Mouse (Mus musculus): ENCODE data around the gene Stxbp4. TPM values are rescaled to one million over a fixed set of nuclear protein-coding genes. Genes with fewer than 3 reads are reported as not detected.

Stxbp4 gene
- total RNA-seq, 2 experiments from 2014 or later: 14.8 to 16.8 TPM

GRCm38 (mm10) chr11:90512538-90513219 lies 125.2 kb downstream of the Stxbp4 start:
- Histone ChIP-seq H3K27ac (no peak overlapping the region), H3K4me3 (no peak overlapping the region)
- DNase-seq: no peak
- intact Hi-C loops (cut with DNase I): no loop called here
- no peak for TF ChIP-seq CTCF (IDR thresholded peaks at IDR 0.05)

GRCm38 (mm10) chr11:90501846-90502245 lies 136.0 kb downstream of the Stxbp4 start:
- no peak overlapping the region for H3K27ac ChIP-seq
- no peak overlapping the region for H3K4me3 ChIP-seq
- intact Hi-C loops (cut with DNase I): no loop called here
- DNase-seq: no peak
- TF ChIP-seq CTCF (IDR thresholded peaks at IDR 0.05): no peak

GRCm38 (mm10) chr11:90499918-90500317 lies 138.0 kb downstream of the Stxbp4 start:
- Histone ChIP-seq H3K4me3 (no peak overlapping the region), H3K27ac (no peak overlapping the region)
- intact Hi-C loops (cut with DNase I): no loop called here
- no peak for TF ChIP-seq CTCF (IDR thresholded peaks at IDR 0.05)
- DNase-seq: no peak

- intact Hi-C loops (cut with DNase I): no loop called here
- TF ChIP-seq CTCF (IDR thresholded peaks at IDR 0.05): no peak
- no peak overlapping the region for H3K4me3 ChIP-seq
- H3K27ac ChIP-seq: no peak overlapping the region
- peak; percentile 70 for DNase-seq
Measured at GRCm38 (mm10) chr11:90498461-90498860, 139.4 kb downstream of the Stxbp4 start.

- intact Hi-C loops (cut with DNase I): no loop called here
Measured at GRCm38 (mm10) chr11:90494981-90495380, 142.9 kb downstream of the Stxbp4 start.

GRCm38 (mm10) chr11:90492511-90492910 lies 145.4 kb downstream of the Stxbp4 start:
- H3K4me3 ChIP-seq: no peak overlapping the region
- no peak for DNase-seq
- TF ChIP-seq CTCF (IDR thresholded peaks at IDR 0.05): no peak
- no peak overlapping the region for H3K27ac ChIP-seq
- intact Hi-C loops (cut with DNase I): no loop called here

More at GRCm38 (mm10) chr11:90494981-90495380, 142.9 kb downstream of the Stxbp4 start:
- H3K4me3 ChIP-seq: no peak overlapping the region
- no peak overlapping the region for H3K27ac ChIP-seq
- no peak for DNase-seq
- no peak for TF ChIP-seq CTCF (IDR thresholded peaks at IDR 0.05)

GRCm38 (mm10) chr11:90489166-90489565 lies 148.7 kb downstream of the Stxbp4 start:
- no peak for TF ChIP-seq CTCF (IDR thresholded peaks at IDR 0.05)
- no peak overlapping the region for H3K4me3 ChIP-seq
- intact Hi-C loops (cut with DNase I): no loop called here
- no peak overlapping the region for H3K27ac ChIP-seq
- DNase-seq: no peak

- H3K27ac ChIP-seq: no peak overlapping the region
- DNase-seq: no peak
- intact Hi-C loops (cut with DNase I): no loop called here
- no peak overlapping the region for H3K4me3 ChIP-seq
- no peak for TF ChIP-seq CTCF (IDR thresholded peaks at IDR 0.05)
Measured at GRCm38 (mm10) chr11:90487686-90488085, 150.2 kb downstream of the Stxbp4 start.

- Histone ChIP-seq H3K27ac (no peak overlapping the region), H3K4me3 (no peak overlapping the region)
- no peak for DNase-seq
- no peak for TF ChIP-seq CTCF (IDR thresholded peaks at IDR 0.05)
- intact Hi-C loops (cut with DNase I): no loop called here
Measured at GRCm38 (mm10) chr11:90484750-90485637, 152.9 kb downstream of the Stxbp4 start.

GRCm38 (mm10) chr11:90483766-90484165 lies 154.1 kb downstream of the Stxbp4 start:
- intact Hi-C loops (cut with DNase I): no loop called here
- no peak for TF ChIP-seq CTCF (IDR thresholded peaks at IDR 0.05)
- no peak overlapping the region for H3K27ac ChIP-seq
- H3K4me3 ChIP-seq: no peak overlapping the region
- DNase-seq: no peak

- no peak for DNase-seq
- Histone ChIP-seq H3K4me3 (no peak overlapping the region), H3K27ac (no peak overlapping the region)
- TF ChIP-seq CTCF (IDR thresholded peaks at IDR 0.05): no peak
- intact Hi-C loops (cut with DNase I): no loop called here
Measured at GRCm38 (mm10) chr11:90481828-90482227, 156.1 kb downstream of the Stxbp4 start.

- no peak overlapping the region for H3K4me3 ChIP-seq
- intact Hi-C loops (cut with DNase I): no loop called here
- no peak overlapping the region for H3K27ac ChIP-seq
- DNase-seq: no peak
- TF ChIP-seq CTCF (IDR thresholded peaks at IDR 0.05): no peak
Measured at GRCm38 (mm10) chr11:90470271-90470670, 167.6 kb downstream of the Stxbp4 start.

- DNase-seq: no peak
- Histone ChIP-seq H3K27ac (no peak overlapping the region), H3K4me3 (no peak overlapping the region)
- intact Hi-C loops (cut with DNase I): no loop called here
- TF ChIP-seq CTCF (IDR thresholded peaks at IDR 0.05): no peak
Measured at GRCm38 (mm10) chr11:90464046-90464595, 173.8 kb downstream of the Stxbp4 start.

All from gastrocnemius, adult 2 months (tissue).